Mouse (Mus musculus): ENCODE results near the gene Cacna2d2. TPM values are rescaled to one million over a fixed set of nuclear protein-coding genes. Genes with fewer than 3 reads are reported as not detected.

Gene Cacna2d2
- total RNA-seq, 2 experiments from 2014 or later: 24.3 to 29.7 TPM

DNA sequence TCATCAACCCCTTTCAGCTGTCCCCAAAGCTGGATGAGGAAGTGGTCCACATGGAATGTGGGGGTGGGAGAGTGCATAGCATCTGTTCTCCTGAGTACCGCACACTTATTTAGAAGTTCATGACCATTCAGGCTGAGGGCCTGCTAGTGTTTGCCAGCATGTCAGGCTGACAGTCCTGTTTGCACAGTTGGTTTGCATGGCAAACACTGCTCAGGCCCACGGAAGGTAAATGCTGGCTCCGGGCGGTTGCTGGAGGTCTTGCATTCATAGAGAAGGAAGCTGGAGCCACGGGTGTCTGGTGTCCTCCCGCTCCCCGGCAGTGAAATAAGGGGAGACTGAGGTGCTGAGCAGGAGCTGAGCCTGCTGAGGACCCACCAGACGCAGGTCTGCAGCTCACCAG lies 53.7 kb downstream of the Cacna2d2 start:
- no peak for DNase-seq (ENCODE audit: low spot score in 2 of 2)

- DNase-seq (ENCODE audit: low spot score in 2 of 2): peak; percentile 77 to 86
Measured at GRCm38 (mm10) chr9:107456667-107457066, 57.3 kb downstream of the Cacna2d2 start.

DNA sequence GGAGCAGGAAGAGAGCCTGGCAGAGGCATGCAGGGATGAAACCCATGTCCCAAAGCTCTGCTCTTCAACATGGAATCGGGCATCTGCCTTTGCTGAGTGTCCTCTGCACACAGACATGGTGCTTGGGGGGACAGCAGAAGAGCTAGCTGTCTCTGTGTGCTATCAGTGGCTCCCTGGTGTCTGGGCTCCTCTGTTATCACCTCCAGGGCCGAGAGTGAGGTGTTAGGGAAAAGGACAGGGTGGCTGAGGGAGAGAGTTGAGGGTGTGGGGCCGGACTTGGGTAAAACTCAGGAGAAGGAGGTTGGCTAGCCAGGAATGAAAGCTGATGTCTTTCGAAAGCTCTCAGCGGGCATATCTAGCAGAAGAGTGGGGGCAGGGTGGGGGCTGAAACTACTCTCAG lies 63.5 kb downstream of the Cacna2d2 start:
- no peak for DNase-seq (ENCODE audit: low spot score in 2 of 2)

DNA sequence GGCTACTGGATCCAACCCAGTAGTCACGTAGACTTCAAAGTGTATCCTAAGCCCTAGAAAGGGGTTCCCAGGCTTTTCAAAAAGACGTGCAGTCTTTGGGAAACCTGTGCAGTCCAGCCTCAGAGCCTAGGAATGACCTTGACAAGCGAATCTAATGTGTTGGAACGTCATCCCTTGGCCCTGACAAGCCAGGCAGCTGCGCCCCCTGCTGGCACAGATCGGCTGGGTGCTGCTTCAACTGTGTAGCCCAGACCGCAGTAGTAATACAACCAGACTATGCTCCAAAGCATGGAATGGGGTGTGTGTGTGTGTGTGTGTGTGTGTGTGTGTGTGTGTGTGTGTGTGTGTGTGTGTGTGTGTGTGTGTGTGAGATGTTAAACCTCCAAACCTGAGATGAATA lies 64.1 kb downstream of the Cacna2d2 start:
- DNase-seq (ENCODE audit: low spot score in 2 of 2): peak; percentile 75 to 86

DNA sequence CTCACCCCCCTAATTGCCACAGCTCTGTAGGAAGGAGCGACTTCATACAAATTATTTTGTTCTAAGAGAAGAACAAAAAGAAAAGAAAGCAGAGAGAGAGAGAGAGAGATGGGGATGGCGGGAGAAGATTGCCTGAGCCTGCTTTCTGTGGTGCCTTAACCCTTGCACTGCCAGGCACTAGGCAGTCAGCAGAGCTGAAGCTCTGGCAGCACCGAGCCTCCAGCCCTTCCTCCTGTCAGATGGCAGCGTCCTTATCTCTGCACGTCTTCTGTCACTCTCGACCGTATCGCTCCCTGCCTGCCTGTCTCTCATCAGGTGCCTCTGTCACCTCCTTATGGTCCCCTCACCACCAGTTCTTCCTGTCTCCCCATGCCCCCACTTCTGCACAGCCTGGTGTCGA lies 64.7 kb downstream of the Cacna2d2 start:
- no peak for DNase-seq (ENCODE audit: low spot score in 2 of 2)

DNA sequence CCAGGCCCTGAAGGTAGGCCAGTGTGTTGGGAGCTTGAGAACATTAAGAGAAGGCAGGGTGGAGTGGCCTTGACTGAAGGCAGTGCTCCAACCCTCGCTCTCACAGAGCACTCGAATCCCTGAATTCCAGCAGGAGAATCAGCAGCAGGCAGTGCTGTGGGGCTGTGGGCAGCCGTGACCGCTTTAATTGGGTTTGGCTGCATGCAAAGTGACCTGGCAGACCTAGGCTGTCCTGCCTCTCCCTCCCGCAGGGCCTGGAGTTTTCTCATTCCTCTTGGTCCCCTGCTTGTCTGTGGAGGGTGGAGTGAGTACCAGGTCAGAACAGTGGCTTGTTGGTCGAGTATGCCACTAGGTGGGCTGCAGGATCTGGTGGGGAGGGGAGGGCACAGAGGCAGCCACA lies 66.2 kb downstream of the Cacna2d2 start:
- no peak for DNase-seq (ENCODE audit: low spot score in 2 of 2)

GRCm38 (mm10) chr9:107469213-107469795 lies 69.9 kb downstream of the Cacna2d2 start:
- DNase-seq (ENCODE audit: low spot score in 2 of 2): no peak

DNA sequence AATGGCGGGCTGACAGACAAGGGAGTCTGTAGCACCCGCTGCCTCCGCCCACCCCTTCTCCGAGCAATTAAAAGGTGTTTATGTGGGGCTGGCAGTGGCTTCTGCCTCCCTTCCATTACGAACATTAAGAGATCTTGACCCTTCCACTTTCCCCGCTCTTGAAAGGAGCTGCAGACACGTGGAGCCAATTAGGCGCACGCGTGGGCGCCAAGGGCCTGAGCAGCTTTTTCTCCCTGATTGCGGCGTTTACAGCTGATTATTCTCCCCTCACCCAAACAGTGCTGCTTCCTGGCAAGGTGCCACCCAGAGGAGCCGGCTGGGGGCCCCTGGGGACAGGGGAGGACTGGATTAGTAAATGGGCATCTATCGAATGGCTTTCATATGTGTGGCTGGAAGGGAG lies 71.0 kb downstream of the Cacna2d2 start:
- DNase-seq (ENCODE audit: low spot score in 2 of 2): no peak

DNA sequence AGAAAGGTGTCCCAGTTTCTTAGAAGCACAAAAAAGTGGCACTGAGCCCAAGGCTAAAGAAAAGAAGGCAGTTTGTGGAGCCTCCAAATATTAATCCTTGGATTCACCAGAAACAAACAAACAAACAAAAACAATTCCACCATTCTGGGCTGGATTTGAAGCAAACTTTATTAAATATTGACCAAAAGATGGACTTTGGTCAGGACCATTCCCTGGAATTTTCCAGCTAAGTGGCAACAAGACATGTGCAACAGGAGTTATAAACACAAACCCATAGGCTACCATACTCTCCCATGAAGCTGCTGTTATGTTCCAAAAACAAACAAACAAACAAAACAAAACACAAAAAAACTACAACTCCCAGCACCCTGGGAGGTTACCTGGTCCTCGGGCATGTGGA lies 74.6 kb downstream of the Cacna2d2 start:
- no peak for DNase-seq (ENCODE audit: low spot score in 2 of 2)

- DNase-seq (ENCODE audit: low spot score in 2 of 2): no peak
Measured at GRCm38 (mm10) chr9:107478979-107479378, 79.6 kb downstream of the Cacna2d2 start.

- no peak for DNase-seq (ENCODE audit: low spot score in 2 of 2)
Measured at GRCm38 (mm10) chr9:107479593-107479992, 80.2 kb downstream of the Cacna2d2 start.

- no peak for DNase-seq (ENCODE audit: low spot score in 2 of 2)
Measured at GRCm38 (mm10) chr9:107480477-107481069, 81.2 kb downstream of the Cacna2d2 start.

GRCm38 (mm10) chr9:107481340-107481739 lies 81.9 kb downstream of the Cacna2d2 start:
- no peak for DNase-seq (ENCODE audit: low spot score in 2 of 2)

DNA sequence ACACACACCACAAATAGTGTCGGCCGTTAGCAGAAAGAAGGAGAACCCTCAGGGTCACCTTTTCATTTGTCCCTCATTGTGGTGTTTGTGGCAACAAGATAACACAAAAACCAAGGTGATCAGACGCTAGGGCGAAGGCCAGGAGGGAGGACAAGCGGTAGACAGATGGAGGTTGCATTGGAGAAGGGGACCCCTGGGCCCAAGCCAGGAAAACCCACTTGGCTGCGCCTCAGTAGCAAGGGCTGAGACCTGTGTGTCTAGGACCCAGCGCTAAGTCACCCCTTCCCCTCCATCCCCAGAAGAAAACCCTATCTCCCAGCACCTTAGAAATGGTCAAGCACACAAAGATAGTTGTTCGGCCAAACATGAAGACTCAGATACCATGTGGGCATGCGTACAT lies 82.6 kb downstream of the Cacna2d2 start:
- DNase-seq (ENCODE audit: low spot score in 2 of 2): no peak

DNA sequence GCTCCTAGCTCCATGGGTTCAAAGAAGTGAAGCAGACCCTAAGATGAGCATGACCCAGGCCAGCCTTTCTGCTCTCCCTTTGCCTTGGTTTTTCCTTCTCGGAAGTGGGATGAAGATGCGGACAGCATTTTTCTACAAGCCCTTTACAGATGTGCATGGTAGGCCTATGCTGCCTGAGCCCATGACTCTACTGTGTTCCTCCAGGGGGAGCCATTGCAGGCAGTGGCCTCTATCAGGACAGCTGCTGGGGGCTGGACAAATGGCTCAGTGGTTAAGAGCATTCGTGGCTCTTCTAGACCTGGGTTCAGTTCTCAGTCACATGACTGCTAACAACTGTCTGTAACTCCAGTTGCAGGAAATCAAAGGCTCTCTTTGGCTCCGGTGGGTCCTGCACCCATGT lies 83.4 kb downstream of the Cacna2d2 start:
- DNase-seq (ENCODE audit: low spot score in 2 of 2): no peak

- no peak for DNase-seq (ENCODE audit: low spot score in 2 of 2)
Measured at GRCm38 (mm10) chr9:107483714-107484113, 84.3 kb downstream of the Cacna2d2 start.

- peak in 1 of 2 experiments; percentile 12 for DNase-seq (ENCODE audit: low spot score in 2 of 2)
Measured at GRCm38 (mm10) chr9:107484302-107484701, 84.9 kb downstream of the Cacna2d2 start.

GRCm38 (mm10) chr9:107484766-107485165 lies 85.4 kb downstream of the Cacna2d2 start:
- no peak for DNase-seq (ENCODE audit: low spot score in 2 of 2)

DNA sequence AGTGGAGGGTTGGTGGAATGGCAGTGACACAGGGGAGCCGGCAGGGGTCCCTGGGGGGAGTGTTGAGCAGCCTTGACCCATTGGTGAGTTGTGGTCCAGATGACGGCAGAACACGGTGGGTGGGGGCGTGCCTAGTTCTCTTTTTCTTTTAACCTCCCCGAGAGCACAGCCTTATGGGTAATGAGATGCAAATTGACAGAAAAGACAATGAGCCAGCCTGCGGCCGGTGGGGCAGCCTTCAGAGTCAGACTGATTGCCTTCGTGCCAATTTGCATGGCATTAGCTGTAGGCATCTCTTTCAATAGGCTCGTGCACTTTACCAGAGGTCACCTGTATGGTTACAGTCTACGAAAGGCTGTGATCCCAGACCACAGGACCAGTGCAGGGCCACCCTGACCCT lies 86.7 kb downstream of the Cacna2d2 start:
- no peak for DNase-seq (ENCODE audit: low spot score in 2 of 2)

GRCm38 (mm10) chr9:107486507-107487225 lies 87.3 kb downstream of the Cacna2d2 start:
- no peak for DNase-seq (ENCODE audit: low spot score in 2 of 2)

DNA sequence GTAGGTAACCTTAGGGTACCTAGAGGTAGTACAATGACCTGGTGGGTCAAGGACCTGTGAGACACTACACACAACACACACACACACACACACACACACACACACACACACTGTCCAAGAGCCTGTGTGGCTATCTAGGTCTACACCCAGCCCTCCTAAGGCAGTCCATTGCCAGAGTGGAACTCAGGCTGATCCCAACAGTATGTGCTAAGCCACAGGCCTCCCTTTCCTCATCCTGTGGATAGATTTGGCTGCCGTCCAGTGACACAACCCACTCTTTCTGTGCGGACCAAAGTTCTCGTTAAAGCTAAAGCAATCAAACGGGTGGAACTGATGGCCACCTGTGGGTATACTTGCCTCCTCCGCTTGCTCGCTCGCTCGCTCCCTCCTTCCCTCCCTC lies 90.7 kb downstream of the Cacna2d2 start:
- no peak for DNase-seq (ENCODE audit: low spot score in 2 of 2)

DNA sequence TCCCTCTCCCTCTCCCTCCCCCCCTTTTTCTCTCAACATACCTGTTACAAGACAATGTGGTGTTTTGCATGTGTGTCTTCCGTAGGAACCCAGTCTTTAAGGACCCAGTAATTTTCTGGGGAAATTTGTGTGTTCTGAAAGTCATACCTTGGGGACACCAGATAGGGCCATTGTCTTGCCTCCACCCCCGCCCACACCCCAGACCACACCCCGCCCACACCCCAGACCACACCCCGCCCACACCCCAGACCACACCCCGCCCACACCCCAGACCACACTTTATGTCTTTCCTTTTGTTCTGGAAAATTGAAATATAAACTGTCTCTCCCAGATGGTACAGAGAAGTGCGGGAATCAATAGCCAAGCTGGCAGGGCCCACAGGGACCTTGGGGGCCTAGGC lies 91.2 kb downstream of the Cacna2d2 start:
- DNase-seq (ENCODE audit: low spot score in 2 of 2): no peak

DNA sequence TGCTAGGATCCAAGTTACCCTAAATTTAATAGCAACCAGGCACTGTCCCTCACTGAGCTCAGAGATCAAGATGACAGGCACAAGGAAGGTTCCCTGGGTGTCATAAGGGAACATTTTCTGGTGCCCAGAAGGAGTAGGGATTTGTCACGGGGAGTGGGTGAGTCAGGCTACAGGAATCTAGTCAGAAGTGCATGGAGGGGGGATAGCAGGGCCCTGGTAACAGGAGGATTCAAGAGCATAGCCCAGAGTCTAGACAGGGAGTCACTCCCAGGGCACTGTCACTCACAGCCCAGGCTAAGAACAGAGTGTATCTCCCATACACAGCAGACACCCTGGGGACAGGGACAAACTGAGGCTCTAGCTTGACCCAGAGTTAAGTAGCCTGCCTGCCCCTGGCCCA lies 94.1 kb downstream of the Cacna2d2 start:
- DNase-seq (ENCODE audit: low spot score in 2 of 2): no peak

All from left cerebral cortex, adult 18-20 months (tissue).